Mouse (Mus musculus): Measurements from ENCODE around the gene Ahdc1.

Gene Ahdc1

GRCm38 (mm10) chr4:133052995-133053572, 42.0 kb downstream of the Ahdc1 start:
- no peak for DNase-seq (ENCODE audit: low read depth, low spot score)

- no peak for DNase-seq (ENCODE audit: low read depth, low spot score)
Measured at GRCm38 (mm10) chr4:133054530-133054929, 43.5 kb downstream of the Ahdc1 start.

DNA sequence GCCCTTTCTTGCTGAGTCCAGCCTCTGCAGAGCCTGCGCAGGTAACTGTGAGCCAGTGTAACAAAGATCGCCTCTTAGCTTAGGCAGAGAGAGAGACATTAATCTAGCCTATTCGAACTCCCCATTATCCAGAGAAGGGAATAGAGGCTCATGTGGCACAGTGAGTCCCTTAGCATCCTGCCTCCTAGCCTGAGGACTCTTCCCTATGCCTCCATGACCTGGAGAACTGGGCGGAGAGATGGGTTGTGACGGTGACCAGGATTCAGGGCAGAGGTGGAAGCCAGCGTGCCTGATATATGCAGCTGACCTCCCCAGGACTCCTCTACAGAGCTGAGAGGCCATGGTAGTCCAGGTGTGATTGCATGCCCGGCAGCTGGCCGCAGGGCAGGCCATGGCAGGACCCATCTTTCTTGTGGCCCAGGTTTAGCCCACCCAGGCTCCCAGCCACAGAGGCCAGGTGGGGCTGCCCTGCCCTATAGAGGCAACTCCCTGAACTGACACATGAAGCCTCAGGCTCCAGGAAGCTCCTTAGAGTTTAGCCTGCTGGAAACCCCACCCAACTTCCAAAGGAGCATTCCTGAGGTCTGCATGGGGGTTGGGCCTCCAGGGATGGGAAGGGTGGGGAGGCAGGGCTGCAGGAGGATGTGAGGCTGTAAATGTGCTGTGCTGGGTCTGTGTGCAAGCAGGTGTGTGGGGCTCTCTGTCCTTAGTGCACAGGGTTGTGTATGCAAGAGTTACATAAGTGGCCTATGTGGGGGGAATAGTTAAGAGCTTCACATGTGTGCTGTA, 44.3 kb downstream of the Ahdc1 start:
- DNase-seq (ENCODE audit: low read depth, low spot score), result no peak

DNA sequence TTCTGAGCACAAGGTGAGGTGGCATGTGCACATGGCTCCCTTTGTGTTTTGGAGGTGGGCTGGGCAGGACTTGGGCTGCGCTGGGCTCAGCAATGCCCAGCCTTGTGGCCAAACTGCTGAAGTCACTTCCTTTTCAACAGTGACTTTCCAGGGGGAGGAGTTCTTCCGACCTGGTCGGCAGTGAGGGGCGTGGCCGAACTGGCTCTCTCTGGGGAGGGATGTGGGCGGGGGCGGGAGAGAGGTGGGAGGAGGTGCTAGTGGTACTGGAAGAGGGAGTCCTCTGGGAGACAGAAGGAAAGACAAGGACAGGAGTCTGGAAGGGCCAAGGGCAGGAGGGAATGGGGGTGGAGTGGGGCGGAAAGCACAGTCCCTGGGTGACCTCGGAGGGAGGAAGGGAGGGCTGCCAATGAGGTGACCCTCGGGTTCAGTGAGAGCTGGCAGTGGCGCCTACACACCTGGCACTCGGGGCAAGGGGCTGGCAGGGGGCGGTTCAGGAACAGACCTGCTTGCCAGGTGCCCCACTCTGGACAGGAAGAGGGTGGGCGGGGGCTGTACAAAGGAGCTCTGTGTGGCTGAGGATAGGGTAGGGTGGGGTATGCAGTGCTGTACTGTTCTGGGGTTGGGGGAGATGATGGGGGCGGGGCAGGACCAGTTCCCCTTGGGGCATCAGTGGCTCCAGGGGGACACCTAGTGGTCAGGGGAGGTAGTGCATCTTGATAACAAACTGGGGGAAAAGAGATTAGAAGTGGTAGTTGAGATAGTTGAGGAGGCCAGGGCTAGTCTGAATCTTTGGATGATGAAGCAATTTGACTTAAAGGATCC, 45.2 kb downstream of the Ahdc1 start:
- peak; percentile 80 for DNase-seq (ENCODE audit: low read depth, low spot score)

GRCm38 (mm10) chr4:133057389-133058122, 46.5 kb downstream of the Ahdc1 start:
- peak; percentile 67 for DNase-seq (ENCODE audit: low read depth, low spot score)

DNA sequence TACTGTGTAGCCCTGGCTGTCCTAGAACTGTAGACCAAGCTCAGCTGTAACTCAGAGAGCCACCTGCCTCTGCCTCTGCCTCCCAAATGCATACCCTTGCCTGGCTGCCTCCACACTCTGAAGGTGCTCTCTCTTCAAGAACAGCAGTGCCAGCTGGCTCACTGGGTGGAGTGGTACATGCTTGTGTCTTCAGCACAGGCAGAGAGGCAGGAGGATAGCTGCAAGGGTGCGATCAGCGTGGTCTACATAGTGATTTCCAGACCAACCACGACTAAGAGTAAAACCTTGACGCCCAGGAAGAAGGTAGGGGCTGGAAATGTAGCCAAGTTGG, 47.0 kb downstream of the Ahdc1 start:
- no peak for DNase-seq (ENCODE audit: low read depth, low spot score)

GRCm38 (mm10) chr4:133058513-133059480, 47.7 kb downstream of the Ahdc1 start:
- no peak for DNase-seq (ENCODE audit: low read depth, low spot score)

GRCm38 (mm10) chr4:133060702-133061101, 49.6 kb downstream of the Ahdc1 start:
- no peak for DNase-seq (ENCODE audit: low read depth, low spot score)

DNA sequence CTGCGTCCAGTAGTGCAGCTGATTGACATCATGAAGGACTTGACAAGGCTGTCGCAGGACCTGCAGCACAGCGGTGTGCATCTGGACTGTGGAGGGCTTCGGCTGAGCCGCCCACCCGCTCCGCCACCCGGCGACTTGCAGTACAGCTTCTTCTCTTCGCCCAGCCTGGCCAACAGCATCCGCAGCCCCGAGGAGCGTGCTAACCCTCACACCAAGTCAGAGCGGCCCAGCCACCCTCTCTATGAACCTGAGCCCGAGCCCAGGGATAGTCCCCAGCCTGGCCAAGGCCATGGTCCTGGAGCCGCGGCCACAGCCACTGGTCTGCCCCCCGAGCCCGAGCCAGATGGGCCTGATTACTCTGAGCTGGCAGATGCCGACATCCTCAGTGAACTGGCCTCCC, 50.7 kb downstream of the Ahdc1 start:
- no peak for DNase-seq (ENCODE audit: low read depth, low spot score)

DNA sequence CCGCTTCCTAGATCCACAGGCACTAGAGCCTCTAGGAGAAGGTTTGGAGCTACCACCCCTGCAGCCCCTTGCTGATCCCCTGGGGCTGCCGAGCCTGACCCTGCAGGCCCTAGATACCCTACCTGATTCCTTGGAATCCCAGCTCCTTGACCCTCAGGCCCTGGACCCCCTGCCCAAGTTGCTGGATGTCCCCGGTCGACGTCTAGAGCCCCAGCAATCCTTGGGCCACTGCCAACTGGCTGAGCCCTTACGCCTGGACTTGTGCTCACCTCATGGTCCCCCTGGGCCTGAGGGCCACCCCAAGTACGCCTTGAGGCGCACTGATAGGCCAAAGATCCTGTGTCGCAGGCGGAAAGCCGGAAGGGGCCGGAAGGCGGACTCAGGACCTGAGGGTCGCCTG, 51.2 kb downstream of the Ahdc1 start:
- no peak for DNase-seq (ENCODE audit: low read depth, low spot score)

- DNase-seq (ENCODE audit: low read depth, low spot score), result no peak
Measured at GRCm38 (mm10) chr4:133063203-133063602, 52.1 kb downstream of the Ahdc1 start.

DNA sequence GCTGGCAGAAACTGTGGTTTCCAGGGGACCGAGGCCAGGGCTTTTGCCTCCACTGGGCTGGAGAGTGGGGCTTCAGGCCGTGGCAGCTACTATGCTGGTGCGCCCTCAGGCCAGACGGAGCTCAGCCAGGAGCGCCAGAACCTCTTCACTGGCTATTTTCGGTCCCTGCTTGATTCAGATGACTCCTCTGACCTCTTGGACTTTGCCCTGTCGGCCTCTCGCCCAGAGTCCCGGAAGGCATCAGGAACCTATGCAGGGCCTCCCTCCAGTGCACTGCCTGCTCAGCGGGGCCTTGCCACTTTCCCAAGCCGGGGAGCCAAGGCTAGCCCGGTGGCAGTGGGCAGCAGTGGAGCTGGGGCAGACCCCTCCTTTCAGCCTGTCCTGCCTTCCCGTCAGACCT, 52.7 kb downstream of the Ahdc1 start:
- no peak for DNase-seq (ENCODE audit: low read depth, low spot score)

DNA sequence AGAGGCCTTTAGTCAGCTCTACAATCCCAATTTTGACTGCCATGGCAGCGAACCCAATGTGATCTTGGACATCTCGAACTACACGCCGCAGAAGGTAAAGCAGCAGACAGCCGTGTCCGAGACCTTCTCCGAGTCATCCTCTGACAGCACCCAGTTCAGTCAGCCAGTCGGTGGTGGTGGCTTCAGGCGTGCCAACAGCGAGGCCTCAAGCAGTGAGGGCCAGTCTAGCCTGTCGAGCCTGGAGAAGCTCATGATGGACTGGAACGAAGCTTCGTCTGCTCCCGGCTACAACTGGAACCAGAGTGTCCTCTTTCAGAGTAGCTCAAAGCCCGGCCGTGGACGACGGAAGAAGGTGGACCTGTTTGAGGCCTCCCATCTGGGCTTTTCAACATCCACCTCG, 53.7 kb downstream of the Ahdc1 start:
- no peak for DNase-seq (ENCODE audit: low read depth, low spot score)

DNA sequence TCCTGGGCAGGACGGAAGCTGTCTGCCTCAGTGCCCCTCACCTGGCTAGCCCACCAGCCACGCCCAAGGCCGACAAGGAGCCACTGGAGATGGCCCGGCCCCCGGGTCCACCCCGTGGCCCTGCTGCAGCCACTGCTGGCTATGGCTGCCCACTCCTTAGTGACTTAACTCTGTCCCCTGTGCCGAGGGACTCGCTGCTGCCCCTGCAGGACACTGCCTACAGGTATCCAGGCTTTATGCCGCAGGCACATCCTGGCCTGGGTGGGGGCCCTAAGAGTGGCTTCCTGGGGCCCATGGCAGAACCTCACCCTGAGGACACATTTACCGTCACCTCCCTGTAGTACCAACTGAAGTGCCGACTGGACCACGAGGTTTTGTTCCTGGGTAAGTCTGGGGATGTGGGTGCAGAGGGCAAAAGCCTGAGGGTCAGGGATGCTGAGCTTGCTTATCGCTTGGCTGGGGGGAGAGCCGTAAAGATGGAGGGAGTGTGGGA, 54.9 kb downstream of the Ahdc1 start:
- DNase-seq (ENCODE audit: low read depth, low spot score), result no peak

- no peak for DNase-seq (ENCODE audit: low read depth, low spot score)
Measured at GRCm38 (mm10) chr4:133068400-133069138, 57.5 kb downstream of the Ahdc1 start.

DNA sequence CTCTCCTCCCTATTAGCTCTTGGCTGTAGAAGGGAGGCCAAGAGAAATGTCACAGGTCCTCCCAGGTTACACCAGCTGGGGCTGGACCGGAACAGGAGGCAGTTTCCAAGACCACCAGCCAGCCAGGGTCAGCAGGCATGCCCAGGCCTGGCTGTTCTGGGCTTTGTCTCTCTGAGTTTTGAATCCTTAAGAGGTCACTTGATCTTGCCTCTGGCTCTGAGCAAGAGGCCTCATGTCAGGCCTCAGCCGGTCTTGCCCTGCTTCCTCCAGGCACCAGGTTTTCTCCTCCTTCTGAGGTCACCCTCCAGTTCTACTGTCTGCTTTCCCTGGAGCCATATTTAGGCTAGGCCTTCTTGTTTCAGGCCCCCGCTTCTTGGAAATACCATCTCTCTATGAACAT, 59.3 kb downstream of the Ahdc1 start:
- DNase-seq (ENCODE audit: low read depth, low spot score), result no peak

DNA sequence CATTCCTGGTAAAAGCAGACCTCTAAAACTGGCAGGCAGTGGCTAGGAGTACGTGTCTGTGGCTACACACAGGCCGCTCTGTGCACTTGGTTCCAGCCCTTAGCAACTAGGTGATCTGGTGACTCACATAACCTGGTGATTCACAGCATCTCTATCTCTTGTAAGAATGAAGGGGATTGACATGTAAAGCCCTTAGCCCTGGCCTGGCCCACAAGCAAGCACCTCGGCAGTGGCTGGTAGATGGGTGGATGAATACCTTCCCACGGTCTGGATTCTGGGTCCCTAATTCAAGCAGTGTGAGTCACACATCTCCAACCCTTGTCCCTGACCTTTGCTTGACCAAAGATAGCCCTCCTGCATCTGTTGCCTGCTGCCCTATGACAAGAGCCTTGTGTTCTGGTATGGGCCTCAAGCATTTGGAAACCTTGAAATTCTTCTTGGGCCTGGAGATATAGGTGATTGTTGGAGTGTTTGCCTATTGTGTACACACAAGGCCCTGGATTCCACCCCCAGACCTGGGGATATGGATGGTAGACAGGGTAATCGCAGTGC, 59.8 kb downstream of the Ahdc1 start:
- no peak for DNase-seq (ENCODE audit: low read depth, low spot score)

DNA sequence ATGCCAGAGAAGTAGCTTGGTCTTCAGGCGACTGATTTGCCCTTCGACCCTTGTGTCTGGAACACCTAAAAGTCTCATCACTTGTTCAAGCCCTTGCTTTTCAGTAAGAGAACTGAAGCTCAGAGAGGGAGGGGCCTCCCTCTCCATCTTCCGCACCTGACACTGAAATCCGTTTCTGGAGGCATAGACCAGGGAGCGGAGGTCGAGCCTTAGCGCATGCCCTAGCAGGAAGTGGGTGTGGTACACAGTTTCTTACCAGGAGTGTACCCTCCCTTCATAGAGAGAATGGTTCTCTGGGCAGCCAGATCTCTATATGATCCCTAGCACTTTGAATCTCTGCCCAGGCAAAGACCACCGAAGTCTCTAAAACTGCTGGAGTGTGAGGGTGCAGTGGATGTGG, 62.1 kb downstream of the Ahdc1 start:
- DNase-seq (ENCODE audit: low read depth, low spot score), result peak; percentile 73

DNA sequence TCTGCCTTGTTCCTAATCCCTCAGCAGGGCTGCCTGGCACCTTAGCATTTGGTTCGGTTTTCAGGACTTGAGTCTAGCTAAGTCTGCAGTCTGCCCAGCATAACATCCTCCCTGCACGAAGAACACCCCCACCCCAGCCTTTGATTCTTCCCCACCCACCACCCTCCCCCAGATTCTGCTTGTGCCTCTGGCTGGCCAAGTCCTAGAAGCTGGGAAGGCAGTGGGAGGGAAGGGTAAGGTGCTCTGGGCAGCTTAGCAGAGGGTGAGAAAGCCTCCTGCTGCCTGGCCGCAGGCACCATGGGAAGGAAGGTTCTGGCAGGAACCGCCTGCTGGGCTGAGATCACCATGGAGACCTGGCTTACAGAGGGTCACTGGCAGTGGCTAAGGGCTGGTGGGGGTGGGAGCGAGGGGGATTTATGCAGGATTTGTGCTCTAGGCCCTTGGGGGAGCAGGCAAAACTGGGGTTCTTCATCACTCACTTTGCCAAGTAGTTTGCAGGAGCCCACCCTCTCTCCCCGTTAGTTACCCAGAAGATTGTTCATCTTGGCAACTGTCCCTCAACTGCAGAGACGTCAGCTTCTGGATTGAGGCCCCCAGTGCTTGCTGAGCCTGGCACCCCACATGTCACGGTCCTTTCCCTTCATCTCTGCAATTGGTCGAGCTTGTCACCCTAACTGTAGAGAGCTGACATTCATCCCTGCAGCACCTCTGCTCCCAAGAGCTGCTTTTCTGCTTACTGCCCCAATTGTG, 63.2 kb downstream of the Ahdc1 start:
- DNase-seq (ENCODE audit: low read depth, low spot score), result no peak
